Mouse (Mus musculus) thymus, postnatal 4 days (tissue): ENCODE measurements around the gene Fndc3b.

Source experiments
- DNase-seq: peaks from one replicate; pipeline ENCODE4 v3.0.0; 2021

The Fndc3b gene

DNA sequence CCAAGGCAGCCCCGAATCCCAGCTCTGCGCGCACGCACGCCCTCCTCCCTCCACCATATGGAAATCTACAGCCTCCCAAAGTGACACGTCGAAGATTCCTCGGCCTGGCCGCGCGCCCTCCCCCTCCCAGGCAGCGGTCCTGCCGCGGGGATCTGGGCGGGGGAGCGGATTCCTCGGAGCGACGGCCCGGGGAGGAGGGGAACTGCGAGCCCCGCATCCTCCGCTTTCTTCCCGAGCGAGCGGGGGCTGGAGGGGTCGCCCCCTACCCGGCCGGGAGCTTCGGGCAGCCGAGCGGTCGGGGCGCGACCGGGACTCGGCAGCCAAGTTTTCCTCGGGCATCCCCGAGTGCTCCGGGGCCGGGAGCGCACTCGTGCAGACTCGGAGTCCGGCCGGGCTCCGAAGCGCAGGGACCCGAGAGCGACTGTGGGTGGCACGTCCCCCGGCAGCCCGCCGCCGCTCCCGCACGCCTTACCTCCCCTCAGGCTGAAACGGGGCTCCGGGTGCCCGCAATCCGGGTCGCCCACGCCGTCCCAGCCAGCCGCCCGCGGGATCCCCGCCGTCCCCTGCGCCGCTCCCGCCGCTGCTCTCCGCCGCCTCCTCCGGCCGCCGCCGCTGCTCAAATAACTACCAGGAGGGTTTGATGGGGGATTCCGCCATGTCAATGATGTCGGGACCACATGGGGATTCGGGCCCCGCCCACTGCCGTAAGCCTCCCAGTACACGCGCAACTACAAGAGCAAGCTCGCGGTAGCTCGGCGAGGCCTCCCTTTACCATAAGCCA is at the start of gene Fndc3b:
Fndc3b (minus strand) TSS at position 660 of the 781 bp plus-strand sequence.
- peak; percentile 92 for DNase-seq

DNA sequence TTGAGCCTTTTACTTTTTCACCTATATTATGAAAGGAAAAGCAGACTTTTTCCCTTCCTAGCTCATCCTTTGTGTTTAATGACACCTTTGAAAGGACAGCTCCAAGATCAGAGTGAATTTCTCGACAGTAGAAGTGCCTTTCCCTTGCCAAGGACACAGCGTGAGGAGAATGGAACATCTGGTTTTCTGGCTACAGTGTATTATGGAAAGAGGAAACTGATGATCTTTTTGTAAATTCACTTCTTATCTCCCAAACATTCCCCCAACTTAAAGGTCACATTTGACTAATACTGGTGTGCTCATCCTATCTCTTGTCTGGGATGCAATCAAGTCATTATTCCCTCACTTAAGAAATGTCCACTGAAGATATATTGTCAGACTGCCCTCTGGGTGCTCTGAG is 49.2 kb upstream of the Fndc3b start:
- no peak for DNase-seq

DNA sequence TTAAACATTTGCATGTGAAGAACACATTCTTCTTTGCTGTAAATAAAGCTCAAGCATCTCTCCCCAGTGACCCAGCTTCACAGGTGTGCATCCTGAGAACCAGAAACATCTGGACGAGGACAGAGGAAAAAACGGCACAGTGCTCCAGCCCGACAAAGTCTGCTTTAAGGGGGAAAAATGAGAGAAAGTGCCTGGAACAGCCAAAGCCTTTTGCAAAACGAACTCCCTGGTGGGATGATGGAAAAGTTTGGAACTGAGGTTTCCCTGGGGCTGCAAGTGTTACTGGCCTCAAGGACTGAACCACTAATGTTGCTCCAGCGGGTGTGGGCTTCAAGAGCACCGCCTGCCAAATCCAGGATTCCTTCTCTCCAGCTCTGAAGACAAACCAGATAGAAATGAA is 47.9 kb upstream of the Fndc3b start:
- DNase-seq: no peak

DNA sequence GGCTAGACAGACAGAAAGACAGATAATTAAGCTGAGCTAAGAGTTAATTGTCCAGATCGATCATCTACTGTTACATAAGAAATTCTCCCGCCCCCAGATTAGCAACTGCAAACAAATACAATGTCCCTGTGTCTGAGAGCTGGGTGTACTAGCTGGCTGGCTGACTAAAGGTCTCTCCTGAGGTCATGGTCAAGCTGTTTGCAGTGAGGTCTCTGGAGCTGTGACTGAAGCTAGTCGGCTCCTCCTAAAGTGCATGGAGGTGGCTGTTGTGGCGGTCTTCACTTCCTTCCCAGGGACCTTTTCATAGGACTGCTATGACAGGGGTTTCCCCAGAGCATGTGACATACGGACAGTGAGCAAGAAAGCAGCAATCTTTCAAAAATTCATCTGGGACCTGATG is 40.5 kb upstream of the Fndc3b start:
- no peak for DNase-seq

DNA sequence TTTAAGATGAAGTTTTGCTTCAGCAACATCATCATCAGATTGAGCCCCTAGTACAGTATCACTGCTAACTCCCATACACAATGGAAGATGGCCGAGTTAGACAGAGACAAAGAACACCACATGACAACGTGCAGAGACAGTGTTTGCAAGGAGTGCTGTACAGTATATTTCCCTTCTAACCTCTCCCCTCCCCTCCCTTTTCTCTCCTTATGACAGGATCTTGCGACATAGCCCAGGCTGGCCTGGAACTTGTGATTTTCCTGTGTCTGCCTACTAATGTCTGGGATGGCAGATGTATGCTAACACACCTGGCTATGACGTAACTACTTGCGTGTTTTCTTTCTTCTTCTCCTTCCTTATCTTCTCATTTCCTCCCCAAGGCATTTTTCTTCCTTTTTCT is 40.0 kb upstream of the Fndc3b start:
- no peak for DNase-seq

DNA sequence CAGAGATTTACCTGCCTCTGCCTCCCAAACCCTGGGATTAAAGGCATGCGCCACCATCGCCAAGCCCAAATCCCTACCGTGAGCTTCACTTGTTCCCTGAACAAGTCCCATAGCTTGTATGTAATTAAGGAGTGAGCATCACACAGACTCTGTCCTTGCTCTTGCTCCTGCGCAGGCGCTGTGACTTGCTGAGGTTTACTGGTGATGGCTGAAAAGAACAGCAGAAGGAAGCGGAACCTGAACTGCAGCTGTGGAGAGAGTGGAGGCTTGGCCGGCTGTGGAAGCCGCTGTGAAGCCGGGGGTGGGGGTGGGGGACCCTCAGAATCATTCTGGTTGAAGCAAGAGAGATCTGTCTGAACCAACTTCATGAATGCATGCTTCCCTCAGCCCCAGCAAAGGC is 34.5 kb upstream of the Fndc3b start:
- no peak for DNase-seq

DNA sequence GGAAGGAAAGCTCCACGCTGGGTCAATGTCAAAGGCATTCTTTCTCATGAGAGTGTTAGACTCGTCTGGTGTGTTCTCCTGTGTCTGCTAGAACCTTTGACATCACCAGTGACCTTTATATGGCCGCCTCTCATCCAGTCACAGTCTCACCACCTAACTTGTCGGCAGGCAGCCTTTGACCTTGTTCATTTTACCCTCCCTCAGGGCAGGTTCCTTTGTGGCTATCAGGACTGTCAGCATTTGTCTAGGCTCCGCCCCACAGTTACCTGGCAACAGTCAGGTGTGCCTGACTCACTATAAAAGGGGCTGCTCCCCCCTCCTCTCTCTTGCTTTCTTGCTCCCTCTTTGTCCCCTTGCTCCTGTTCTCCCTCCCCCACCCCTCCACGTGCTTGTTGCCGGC is 33.6 kb upstream of the Fndc3b start:
- no peak for DNase-seq

DNA sequence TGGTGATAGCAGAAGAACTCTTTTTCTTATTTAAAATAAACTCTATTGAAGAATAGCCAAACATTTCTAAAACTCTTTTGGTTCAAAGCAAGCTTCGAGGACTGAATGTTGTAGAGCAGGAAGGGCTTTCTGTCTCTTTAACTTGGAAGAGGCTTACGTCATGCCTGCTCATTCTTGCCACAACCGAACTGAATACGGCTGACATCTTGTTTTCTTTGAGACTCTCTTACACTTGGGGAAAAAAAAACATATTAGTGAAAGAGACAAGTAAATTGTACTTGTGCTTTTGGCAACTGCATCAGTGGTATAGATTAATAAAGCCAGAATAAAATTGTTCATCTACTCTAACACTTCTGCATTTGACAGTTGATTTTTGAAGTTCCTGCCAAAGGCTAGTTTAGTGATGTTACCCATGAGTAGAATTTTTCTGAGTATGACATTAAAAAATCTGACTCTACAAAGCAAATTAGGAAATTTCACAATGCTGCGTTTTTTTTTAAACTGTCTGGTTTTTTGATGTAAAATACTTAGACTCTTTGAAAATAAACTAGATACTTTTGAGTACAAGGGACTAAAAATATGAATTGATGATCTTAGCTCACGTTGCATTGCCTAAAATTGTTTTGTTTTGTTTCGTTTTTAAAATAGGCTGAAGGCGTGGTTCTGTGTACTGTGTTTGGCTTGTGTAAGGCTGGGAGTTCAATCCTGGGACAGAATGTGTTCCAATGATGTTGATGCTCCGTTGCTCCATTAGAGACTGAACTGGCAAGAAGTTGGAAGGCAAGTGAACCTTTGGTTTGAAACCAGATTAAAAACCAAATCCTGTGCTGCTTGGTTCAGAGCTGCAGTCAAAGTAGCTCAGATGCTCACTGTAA is 32.4 kb upstream of the Fndc3b start:
- DNase-seq: no peak

DNA sequence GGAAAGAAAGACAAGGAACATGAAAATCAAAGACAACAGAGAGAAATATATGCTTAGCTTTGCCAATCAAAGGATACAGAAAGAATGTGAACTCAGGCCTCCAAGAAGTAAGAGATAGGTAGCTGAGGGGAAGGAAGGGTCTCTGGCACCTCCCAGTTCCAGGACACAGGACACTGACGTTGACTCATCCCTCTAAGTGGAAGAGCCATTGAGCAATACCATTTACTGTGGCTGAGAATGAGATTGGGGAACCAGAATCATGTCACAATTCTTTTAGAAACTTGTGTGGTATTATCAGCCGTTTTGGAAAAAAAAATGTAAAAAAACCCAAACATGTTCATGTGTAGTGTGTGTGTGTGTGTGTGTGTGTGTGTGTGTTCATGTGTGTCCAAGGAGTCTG is 31.0 kb upstream of the Fndc3b start:
- DNase-seq: no peak

DNA sequence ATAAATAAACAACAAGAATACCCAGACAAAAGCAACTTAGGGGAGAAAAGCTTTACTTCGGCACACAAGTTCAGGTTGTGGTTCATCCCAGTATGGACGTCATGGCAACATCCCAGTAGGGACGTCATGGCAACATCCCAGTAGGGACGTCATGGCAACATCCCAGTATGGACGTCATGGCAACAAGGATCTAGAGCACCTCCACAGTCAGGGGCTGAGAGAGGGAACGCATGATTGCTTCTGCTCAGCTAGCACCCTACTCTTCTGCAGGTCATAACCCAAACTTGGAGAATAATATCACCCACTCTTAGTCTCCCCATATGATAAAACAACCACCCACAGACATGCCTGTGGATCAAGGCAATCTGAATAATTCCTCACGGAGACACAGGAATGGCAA is 29.0 kb upstream of the Fndc3b start:
- no peak for DNase-seq

DNA sequence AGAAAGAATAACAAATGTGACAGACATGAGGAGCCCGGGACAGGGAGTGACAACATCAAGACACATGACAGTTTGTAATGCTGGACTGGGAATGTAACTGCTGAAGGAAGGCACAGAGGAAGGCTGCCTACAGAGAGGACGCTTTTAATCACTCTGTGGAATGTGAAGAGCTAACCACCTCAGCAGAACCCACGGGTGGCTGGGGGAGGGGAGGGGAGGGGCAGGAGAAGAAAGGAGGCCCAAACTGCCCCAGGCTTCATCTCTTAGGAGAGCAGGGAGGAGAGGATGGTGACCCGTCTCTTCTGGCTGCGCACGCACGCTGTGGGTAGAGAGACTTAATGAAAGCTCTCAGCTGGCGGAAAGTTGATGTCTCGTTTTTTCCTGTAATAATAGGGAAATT is 25.1 kb upstream of the Fndc3b start:
- no peak for DNase-seq

DNA sequence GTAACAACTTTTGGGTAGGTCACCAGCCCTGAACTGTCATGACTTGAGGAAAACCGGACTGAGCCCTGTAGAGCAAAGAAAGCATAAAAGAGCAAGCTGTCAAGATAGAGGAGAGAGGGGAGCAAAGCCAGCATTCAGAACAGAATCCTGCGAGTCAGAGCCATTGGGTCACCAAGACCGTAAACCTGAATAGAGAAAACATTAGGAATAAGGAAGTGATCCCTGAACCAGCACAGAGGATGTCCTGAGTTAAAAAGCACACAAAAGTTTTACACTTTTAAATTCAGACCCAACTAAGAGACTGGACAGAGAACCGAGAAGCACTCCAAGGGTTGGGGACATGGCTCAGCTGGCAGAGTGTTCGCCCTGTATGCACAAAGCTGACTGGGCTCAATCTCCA is 24.0 kb upstream of the Fndc3b start:
- no peak for DNase-seq

DNA sequence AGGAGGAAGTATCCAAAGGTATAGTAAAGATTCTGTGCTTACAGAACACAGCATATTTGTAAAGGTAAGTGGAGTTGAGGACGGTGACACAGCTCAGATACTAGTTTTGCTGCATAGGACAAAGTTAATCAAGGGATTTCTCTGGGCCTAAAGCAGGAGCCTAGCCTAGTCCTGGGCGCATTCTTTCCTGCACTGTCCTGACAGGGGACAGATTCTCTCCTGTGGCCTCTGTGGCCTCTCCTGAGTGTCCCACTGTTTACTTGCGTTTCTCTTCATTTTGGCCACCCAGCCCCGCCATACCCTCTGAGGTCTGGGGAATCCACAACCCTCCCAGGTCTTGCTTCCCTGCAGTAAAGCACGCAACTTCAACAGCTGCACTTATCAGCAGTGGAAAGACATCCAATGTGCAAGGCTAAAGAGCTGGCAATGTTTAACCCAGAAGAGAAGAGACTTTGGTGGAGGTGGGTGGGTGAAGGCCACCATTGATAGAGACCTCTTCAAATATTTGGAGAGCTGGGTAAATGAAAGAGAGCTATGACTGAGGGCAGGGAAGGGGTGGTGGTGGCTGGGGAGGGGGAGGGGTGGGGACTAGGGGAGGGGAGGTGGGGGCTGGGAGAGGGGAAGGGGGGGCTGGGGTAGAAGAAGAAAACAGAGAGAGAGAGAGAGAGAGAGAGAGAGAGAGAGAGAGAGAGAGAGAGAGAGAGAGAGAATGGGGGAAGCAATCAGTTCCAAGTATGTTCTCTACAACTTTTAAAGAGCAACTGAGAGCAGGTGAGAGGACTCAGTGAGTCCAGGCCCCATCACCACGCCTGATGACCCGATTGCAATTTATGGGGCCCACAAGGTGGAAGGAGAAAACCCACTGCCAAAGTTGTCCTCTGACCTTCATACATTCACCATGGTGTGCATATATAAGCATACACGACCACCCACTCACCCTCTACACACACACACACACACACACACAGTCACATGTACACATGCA is 18.0 kb upstream of the Fndc3b start:
- DNase-seq: no peak

DNA sequence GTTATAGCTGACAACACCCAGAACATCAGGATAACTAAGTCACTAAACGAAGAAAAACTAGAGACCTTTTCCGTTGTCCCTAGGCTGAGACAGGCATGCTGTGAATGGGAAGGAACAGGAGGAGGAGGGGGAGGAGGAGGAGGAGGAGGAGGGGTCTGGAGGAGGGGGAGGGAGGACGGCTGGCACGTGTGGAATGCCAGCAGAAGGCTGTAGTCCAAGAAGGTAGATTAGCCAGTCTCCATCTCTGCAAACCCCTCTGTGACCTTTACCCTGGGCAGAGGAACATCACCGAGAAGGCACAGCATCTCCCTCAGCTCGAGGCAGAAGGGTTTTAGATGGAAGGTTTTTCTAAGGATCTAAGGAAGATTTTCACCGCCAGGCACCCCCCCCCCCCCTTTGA is 17.1 kb upstream of the Fndc3b start:
- no peak for DNase-seq

DNA sequence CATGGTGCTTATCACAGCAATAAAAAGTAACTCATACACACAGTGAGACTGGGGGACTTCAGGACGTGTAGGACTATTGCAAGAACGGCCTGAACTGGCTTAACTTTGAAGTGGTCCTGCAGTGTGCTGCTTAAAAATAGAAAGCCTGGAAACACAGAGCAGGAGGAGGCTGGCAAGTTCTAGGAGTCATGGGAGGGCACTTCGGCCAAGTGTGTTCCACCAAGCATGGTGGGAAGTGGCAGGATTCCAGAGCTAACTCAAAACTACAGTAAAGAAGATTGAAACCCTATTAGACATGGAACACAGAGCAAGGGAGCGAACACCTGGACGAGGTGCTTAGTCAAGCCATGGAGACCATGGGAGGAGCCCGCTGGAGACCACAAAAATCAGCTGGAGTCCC is 14.6 kb upstream of the Fndc3b start:
- DNase-seq: no peak

DNA sequence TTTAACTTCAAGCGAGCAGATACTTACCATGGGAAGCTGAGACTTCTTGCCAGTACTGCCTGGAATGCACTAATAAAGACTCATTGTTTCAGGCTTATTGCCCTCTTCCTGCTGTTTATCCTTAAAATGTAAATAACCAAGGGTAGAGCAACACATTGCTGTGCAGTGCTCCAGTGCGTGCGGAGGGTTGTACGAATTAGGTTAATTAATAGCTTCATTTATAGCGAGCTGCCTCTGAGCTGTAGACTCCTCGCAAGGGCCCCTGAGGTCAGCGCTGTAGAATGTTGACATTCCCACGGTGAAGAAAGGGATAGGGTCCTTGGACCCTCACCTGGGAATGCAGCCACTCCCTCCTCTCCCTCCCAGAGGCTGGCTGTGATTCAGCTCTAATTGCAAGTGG is 13.1 kb upstream of the Fndc3b start:
- DNase-seq: no peak

DNA sequence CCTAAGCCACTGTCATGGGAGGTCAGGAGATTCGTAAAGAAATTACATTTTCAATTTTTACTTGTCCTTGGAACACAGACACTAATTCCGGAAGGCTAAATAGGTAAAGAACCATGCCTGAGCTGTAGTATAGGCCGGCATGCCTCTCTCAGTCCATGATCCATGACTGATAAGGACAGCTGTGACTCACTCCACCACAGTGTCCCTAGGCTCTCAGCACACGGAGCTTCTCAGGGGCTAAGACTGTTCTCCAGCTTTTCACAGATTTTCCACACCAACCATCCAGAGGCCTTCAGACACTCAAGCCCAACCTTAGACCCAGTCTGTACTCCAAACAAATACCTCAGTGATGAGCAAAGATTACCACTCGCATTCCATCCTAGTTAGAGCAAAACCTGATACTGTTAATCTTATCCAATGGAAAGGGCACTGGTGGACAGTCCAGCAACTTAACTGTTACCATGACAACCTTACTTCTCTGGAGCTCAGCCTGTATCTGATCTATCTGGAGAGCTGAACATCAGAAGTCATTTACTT is 7.8 kb upstream of the Fndc3b start:
- no peak for DNase-seq

DNA sequence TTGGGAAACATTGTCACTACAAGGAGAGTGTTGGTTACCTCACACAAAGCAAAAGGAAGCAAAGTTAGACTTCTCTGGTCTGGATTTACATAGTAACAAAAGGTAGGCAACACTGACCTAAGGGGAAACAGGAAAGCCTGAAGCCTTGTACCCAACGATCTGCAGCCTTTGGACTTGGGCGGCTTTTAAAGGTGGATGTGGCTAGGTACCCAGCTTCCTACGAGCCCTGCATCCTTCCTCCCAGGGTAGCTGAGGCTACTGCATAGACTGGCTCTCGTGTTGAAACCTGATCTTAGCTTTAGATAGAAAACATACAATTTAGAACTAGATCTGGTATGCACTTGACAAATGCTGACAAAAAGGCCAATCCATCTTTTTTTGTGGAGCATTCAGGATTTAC is 2.9 kb upstream of the Fndc3b start:
- DNase-seq: no peak

DNA sequence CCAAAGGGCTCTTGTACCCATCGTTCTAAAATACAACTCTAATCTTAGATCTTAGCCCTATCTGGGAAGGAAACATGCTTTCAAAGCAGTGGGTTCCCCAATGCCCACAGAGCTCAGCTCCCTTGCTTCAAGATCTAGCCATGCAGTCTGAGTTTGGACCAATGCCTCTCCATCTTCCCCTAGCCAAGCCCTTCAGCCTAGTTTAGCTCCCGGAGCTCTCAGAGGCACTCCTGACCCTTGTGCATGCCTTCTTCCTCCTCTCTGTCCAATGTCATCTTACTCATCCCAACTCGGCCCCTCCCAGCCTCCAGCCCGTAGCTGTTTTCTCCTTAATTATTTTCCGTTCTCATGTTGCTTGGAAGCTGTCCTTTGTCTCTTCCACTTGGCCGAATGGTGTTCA is 1.3 kb upstream of the Fndc3b start:
- no peak for DNase-seq

DNA sequence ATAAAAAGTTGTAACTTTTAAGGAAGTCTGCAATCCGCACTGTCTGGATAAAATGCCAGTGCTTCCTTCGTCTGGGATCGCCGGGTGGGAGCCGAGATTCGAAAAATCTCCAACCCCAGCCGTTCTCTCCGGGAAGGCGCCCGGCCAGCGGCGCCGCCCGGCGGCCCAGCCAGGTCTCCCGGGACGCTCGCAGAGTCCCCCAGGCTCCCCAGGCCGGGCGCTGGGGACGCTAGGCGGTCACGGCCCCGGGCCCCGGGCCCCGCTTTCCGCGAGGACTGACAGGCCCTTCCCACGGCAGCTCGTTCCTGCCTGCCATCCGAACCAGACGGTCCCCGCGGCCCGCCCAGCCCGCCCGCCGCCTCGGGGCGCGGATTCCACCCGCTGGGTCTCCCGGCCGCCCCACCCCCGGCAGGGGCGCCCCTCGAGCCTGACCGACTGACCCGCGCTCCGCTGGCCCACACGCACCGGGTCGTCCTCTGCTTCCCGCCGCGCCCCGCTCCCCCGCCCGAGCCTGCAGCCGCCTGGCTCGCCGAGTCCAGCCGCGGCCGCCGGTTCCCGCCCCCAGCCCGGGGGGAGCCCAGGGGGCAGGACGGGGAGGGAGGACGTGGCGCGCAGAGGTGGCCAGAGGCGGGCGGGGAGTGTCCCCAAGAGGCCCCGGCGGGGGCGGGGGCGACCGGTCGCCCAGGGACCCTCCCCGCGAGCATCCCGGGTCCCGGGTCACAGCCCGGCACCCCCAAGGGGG is 1.0 kb downstream of the Fndc3b start:
- peak; percentile 52 for DNase-seq

DNA sequence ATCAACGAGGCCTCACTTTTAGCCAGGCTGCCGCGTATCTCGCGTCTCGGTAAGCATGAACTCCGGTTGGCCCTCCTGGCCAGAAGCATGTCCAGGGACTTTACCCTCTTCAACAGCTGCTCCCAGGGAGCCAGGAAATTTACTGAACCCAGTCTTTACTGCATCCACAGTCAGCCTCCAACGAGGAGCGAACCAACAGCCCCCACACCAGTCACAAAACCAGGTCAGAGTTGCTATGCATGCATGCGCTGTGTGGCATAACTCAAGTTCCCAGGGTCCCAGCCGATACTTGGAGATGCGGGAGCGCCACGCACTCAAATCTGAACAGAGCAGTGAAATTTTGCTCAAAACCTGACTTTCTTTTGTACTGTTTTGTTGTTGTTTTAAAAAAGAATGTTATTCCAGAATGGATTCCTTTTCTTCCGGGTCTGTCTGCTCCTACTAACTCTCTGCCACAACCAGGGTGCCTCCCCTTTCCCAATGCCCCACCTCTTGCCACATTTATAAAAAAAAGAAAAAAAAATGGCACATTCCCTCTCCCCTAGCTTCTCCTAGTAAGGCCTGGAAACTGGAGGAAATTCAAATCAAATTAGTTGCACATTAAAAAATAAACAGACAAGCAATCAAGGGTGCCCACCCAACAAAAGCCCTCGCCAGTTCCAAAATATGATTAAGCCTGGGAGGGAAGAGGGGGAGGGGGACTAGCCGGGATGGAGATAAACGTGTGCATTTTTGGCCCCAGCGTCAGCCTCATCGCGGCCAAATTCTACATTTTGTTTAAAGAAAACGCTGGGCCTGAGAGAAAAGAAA is 1.8 kb downstream of the Fndc3b start:
- DNase-seq: no peak
